ENCODE assay signal across 9 mouse cellular contexts in the genomic region with DNA sequence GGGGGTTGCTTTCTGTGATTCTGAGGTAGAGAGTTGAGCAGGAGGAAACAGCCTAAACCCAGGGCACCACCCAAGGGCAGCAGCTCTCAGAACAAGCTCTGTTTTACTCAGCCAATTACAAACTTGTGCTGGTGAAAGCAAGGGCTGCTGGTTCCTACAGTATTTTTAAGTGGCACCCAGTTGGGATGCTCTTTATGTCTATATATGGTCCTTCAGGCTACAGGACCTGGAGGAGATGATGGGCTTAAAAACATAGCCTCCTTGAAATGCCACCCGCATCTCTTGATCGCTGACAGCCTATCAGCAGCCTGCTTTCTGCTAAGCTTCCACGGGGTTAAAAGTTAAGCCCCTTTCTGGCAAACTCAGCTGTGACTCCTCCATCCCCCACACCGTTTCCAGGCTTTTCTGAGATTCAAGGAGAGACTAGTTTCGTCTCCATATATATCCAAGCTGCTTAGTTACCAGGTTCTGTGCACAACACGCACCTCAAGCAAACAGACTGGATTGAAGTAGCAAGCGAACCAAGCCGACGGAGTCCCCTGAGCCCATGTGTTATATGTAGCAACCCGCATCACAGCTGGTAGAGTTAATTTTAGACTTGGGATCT. TPM values are rescaled to one million over a fixed set of nuclear protein-coding genes. Genes with fewer than 3 reads are reported as not detected.
DNase-seq lines count a peak whose midpoint lies in the region; ATAC-seq lines count a peak whose summit lies in the region.
"Had no signal": no experiment of that assay in that cellular context is flagged by ENCODE, and none has a peak within 500 bp of the region (broad histone marks: within the 10 kb centered on the region; RNA-seq: fewer than 3 reads in every experiment).

No protein-coding gene starts in this region.

- peak overlapping the region; percentile 92 for H3K27ac ChIP-seq in heart, embryonic 12.5 days (ENCODE audit: poor library complexity, severe bottlenecking)
- H3K27ac ChIP-seq in midbrain, embryonic 12.5 days (replicated peaks), result no peak overlapping the region

- peak; percentile 78 for ATAC-seq in heart, embryonic 12.5 days (ENCODE audit: insufficient number of reproducible peaks, low FRiP score)
- peak; percentile 64 for ATAC-seq in midbrain, embryonic 12.5 days (ENCODE audit: low FRiP score, low read depth)
- ATAC-seq in cerebellum, adult (ENCODE audit: insufficient number of reproducible peaks, low FRiP score, low TSS enrichment), result no peak
- ATAC-seq in megakaryocyte-erythroid progenitor cell, adult 5-6 weeks (replicated peaks; ENCODE audit: low FRiP score, low TSS enrichment, poor library complexity, severe bottlenecking), result no peak

- H3K27me3 ChIP-seq in heart, embryonic 12.5 days (replicated peaks), result no peaks in the 10 kb centered on the region
- no peaks in the 10 kb centered on the region for H3K27me3 ChIP-seq in midbrain, embryonic 12.5 days

- 20% methylated on average over 10 of the region's 10 CpGs for WGBS in heart, embryonic 12.5 days
- WGBS in midbrain, embryonic 12.5 days, result 12% methylated on average over 10 of the region's 10 CpGs

- H3K36me3 ChIP-seq in heart, embryonic 12.5 days, result no peaks in the 10 kb centered on the region
- H3K36me3 ChIP-seq in midbrain, embryonic 12.5 days, result no peaks in the 10 kb centered on the region

- no peaks in the 10 kb centered on the region for H3K9me3 ChIP-seq in heart, embryonic 12.5 days (replicated peaks)
- no peaks in the 10 kb centered on the region for H3K9me3 ChIP-seq in midbrain, embryonic 12.5 days

- peaks cover 19% of the 10 kb centered on the region for H3K4me1 ChIP-seq in heart, embryonic 12.5 days (replicated peaks)
- H3K4me1 ChIP-seq in midbrain, embryonic 12.5 days, result peaks cover 17% of the 10 kb centered on the region

- H3K4me2 ChIP-seq in heart, embryonic 12.5 days, result peak overlapping the region; percentile 50
- peak overlapping the region; percentile 15; the same call in 1 of the 2 replicates for H3K4me2 ChIP-seq in midbrain, embryonic 12.5 days (replicated peaks)

- no peak overlapping the region for H3K4me3 ChIP-seq in heart, embryonic 12.5 days
- no peak overlapping the region for H3K4me3 ChIP-seq in midbrain, embryonic 12.5 days

- peak; percentile 8 for DNase-seq in gastrocnemius, adult 18-20 months (ENCODE audit: low spot score)
- DNase-seq in gastrocnemius, postnatal 25 days, result no peak
- DNase-seq in ZHBTc4 (ENCODE audit: low read depth, low spot score), result peak; percentile 39
- DNase-seq in kidney, postnatal 36 days, result no peak
- DNase-seq: adrenal gland, postnatal 10 days had no signal

- H3K9ac ChIP-seq in heart, embryonic 12.5 days, result no peak overlapping the region
- H3K9ac ChIP-seq in midbrain, embryonic 12.5 days (replicated peaks), result no peak overlapping the region

RNA-seq across cellular contexts. Expression of a gene that starts 8.9 kb away (rescaled TPM):
- total RNA-seq in gastrocnemius, adult 18-20 months (2021), result 10 to 100 TPM; 17.7 to 20.3 TPM
- 10 to 100 TPM; 24.5 to 26.3 TPM for total RNA-seq in gastrocnemius, postnatal 25 days (2021)
- 32.6 and 36.7 TPM in 2 replicates for polyA plus RNA-seq in heart, embryonic 12.5 days (2016; fragmentation: Nextera tagmentation; extraction: Ambion mirVana)
- 15.8 and 17.5 TPM in 2 replicates for polyA plus RNA-seq in midbrain, embryonic 12.5 days (2016; fragmentation: Nextera tagmentation; extraction: Ambion mirVana)
- 31.0 and 39.9 TPM in 2 replicates for total RNA-seq in megakaryocyte-erythroid progenitor cell, adult 5-6 weeks (2014; fragmentation: Nextera tagmentation)
- 13.3 and 19.1 TPM in 2 replicates for total RNA-seq in megakaryocyte-erythroid progenitor cell, adult 5-6 weeks (2017)

RNA-seq across cellular contexts. Expression of a gene that starts 35.8 kb away (rescaled TPM):
- 100 to 1,000 TPM; 142 to 143 TPM for total RNA-seq in gastrocnemius, adult 18-20 months (2021)
- total RNA-seq in gastrocnemius, postnatal 25 days (2021), result 100 to 1,000 TPM; 129 to 140 TPM
- 88.2 and 90.1 TPM in 2 replicates for polyA plus RNA-seq in heart, embryonic 12.5 days (2016; fragmentation: Nextera tagmentation; extraction: Ambion mirVana)
- polyA plus RNA-seq in midbrain, embryonic 12.5 days (2016; fragmentation: Nextera tagmentation; extraction: Ambion mirVana), result 99.9 and 105 TPM in 2 replicates
- 65.0 and 69.2 TPM in 2 replicates for total RNA-seq in megakaryocyte-erythroid progenitor cell, adult 5-6 weeks (2014; fragmentation: Nextera tagmentation)
- 106 and 108 TPM in 2 replicates for total RNA-seq in megakaryocyte-erythroid progenitor cell, adult 5-6 weeks (2017)

RNA-seq across cellular contexts. Expression of a gene that starts 53.1 kb away (rescaled TPM):
- 1 to 10 TPM; 1.3 TPM for total RNA-seq in gastrocnemius, adult 18-20 months (2021)
- 1 to 10 TPM; 1.4 to 2.1 TPM for total RNA-seq in gastrocnemius, postnatal 25 days (2021)
- 48.3 and 49.1 TPM in 2 replicates for polyA plus RNA-seq in heart, embryonic 12.5 days (2016; fragmentation: Nextera tagmentation; extraction: Ambion mirVana)
- 114 and 117 TPM in 2 replicates for polyA plus RNA-seq in midbrain, embryonic 12.5 days (2016; fragmentation: Nextera tagmentation; extraction: Ambion mirVana)
- total RNA-seq in megakaryocyte-erythroid progenitor cell, adult 5-6 weeks (2014; fragmentation: Nextera tagmentation), result 65.7 and 85.7 TPM in 2 replicates
- total RNA-seq in megakaryocyte-erythroid progenitor cell, adult 5-6 weeks (2017), result 36.8 and 43.3 TPM in 2 replicates

Comparison
In these comparisons a context has a peak if more than half of its experiments do, and no peak if none do; other contexts are left out.
1. DNase-seq: peak in gastrocnemius, adult 18-20 months (single experiment) and ZHBTc4 (single experiment); none in gastrocnemius, postnatal 25 days (single experiment) and kidney, postnatal 36 days (0 of 2).
2. ATAC-seq: peak in heart, embryonic 12.5 days (single experiment) and midbrain, embryonic 12.5 days (single experiment); none in cerebellum, adult (single experiment) and megakaryocyte-erythroid progenitor cell, adult 5-6 weeks (single experiment).
3. RNA of a gene that starts 53.1 kb away (total RNA-seq): 36.8 to 85.7 TPM in megakaryocyte-erythroid progenitor cell, adult 5-6 weeks; 1.4 to 2.1 TPM in gastrocnemius, postnatal 25 days and 1.3 TPM in gastrocnemius, adult 18-20 months; every median in the first group is over 10 times any median in the second.